Mouse (Mus musculus) gastrocnemius, postnatal 36 days (tissue): ENCODE results near the gene Tfe3. TPM values are rescaled to one million over a fixed set of nuclear protein-coding genes. Genes with fewer than 3 reads are reported as not detected.
"Not testable (repeated sequence)": the region's sequence is repeated elsewhere in the genome, so short reads cannot be mapped to it uniquely, and the experiment has no call there.

Source experiments
- DNase-seq, 2 experiments: peaks; one replicate each; pipeline ENCODE4 v3.0.0; 2022
- intact Hi-C: fragments of 180-260 bp; cut with DNase I; formaldehyde crosslinking; loops from one replicate; pipeline ENCODE4 v1.15.1; 2025
- total RNA-seq, 2 experiments: library from RNA; stranded (reverse); gene quantifications; 2 replicates each; pipeline ENCODE4 v1.2.3; 2021

Gene Tfe3
- total RNA-seq, 2 experiments from 2014 or later, result 8.0 to 8.1 TPM

DNA sequence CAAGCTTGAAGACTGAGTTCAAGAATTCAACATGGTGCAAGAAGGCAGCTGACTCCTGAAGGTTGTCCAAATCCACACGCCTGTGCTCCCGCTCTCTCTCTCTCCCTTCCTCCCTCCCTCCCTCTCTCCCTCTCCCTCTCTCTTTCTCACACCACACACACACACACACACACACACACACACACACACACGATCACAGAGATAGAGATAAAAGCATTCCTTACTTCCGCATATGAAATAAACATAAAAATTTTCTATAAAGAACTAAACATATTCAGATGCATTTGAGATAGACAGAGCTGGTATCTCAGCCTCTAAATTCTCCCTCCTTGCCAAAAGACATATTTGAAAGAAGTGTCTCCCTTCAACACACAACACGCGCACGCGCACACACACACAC lies 16.9 kb upstream of the Tfe3 start:
- intact Hi-C loops, result no loop called here
- DNase-seq, result no peak

DNA sequence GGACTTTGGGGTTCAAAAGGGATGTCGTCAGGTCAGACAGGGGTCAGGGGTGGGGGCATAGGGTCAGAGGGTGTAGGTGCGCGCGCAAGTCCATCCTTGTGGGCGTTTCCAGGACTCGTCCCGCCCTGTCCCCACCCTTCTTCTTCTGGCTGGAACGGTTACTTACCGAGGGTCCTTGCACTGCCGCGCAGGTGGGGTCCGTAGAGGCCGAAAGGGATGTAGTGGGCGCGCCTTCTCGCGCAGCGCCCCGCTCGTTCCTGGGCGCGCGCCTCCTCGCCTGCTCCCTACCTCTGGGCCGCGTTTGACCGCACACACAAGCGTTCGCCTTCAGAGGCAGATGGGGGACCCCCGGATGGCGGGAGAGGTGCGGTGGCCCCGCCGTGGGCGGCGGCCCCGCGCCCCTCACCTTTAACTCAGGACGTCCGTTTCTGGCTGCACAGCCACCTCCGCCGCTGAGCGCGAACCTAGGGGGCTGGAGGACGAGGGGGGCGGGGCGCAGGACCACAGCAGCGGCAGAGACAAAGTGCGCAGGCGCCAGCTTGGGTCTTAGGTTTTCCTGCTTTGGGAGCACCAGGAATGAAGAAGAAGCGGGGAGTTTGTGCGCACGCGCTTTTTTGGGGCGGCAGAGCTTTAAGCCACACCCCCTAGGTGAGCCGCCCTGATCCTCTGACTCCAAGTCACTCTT lies 11.8 kb upstream of the Tfe3 start, which contains the start of gene Ccdc120:
TSS of gene Ccdc120 (minus strand) at position 474 of the 685 bp plus-strand sequence.
- intact Hi-C loops, result no loop called here
- DNase-seq, result peak in 1 of 2 experiments; percentile 42

DNA sequence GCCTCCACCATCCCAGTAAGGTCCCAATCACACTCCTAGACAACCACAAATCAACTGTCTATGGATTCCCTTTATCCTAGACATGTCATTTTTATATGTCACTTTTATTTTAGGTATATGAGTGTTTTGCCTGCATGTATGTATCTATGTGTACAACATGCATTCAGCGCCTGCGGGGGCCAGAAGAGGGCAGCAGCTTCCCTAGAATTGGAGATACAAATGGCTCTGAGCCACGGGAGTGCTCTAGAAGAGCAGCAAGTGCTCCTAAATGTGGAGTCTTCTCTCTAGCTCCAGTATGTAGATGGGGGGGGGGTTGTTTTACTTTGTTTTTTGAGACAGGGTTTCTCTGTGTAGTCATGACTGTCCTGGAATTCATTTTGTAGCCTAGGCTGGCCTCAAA lies 8.7 kb upstream of the Tfe3 start:
- DNase-seq, intact Hi-C loops: not testable (repeated sequence)

DNA sequence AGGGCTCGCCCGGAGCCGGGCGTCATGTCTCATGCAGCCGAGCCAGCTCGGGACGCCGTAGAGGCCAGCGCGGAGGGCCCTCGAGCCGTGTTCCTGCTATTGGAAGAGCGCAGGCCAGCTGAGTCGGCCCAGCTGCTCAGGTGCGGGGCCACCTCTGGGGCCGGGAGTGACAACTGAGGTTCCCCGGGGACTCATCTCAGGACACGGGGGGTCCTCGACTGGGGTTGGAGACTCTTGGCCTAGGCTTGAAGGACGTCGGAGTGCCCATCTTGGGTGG lies 499 bp downstream of the Tfe3 start:
- intact Hi-C loops, result no loop called here
- no peak for DNase-seq

DNA sequence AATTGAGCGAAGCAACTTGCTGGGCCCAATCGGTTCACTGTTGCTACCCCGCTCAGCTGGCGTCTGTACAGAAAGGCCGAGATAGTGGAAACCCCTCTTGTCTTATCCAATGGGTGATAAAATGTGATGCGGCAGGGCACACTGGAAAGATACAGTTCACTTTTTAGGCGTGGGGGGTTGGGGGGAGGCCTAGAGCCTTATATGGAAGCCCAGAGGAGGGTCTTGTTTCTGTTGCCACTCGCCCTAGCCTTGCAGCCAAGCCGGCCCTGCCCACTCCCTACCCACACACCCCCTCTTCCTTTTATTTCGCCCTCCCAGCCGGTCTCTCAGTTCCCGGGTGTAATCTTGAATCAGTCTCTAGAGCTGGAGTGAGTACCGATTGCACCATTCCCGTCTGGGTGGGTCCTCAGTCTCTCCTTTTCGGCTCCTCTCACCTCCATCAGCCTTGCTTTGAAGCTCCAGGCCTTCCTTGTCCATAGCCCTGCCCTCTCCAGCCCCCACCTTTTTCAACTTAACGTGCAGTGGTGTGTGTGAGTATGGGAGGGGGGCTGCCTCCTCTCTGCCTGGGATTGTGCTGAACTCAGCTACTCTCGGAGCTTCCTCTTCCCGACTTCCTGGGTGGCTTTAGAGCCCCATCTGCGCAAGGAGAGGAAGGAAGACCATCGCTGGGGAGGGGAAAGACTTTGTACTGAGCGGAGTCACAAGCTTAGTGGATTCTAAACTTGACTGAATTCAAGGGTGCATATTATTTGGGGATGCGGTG lies 1.5 kb downstream of the Tfe3 start:
- intact Hi-C loops, result no loop called here
- no peak for DNase-seq

DNA sequence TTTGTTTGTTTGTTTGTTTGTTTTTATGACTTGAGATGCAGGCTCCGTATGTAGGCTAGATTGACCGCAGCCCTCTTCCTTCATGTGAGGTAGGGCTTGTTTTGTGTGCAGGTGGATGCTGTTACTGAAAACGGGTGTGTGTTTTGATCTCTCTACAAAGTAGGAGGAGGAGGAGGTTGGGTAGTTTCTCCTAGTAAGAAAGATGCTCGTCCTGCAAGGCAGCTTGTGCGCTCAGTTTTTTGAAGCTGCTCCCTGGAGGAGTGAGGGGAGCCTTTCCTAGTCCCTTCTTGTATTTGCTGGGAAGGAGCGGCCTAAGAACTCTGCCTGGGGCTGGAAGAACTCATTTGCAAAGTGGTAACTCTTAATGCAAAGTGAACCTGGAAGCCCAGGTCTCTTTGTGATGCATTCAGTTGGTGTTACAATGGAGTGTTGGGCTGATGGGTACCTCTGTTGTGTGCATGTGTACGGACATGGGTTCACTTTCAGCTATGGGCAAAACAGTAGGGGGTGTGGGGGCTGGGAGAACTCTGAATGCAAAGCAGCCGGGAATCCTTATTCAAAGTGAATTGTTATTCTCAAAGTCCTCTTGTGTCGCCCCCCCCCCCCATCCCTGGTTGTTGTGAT lies 2.4 kb downstream of the Tfe3 start:
- intact Hi-C loops, result no loop called here
- no peak for DNase-seq

DNA sequence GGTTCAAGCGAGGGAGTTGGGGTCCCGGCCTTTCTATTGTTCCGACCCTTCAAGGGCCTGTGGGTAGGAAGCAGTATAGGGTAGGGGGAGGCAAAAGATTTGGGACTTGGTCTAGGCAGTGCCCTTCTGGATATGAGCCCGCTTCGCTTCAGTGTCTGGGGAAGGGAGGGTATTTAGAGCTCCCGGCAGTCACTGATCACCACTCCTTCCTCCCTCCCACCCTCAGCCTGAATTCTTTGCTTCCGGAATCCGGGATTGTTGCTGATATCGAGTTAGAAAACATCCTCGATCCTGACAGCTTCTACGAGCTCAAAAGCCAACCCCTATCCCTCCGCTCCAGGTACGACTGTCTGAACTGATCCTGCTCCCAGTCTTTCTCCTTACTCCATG lies 2.9 kb downstream of the Tfe3 start:
- intact Hi-C loops, result no loop called here
- no peak for DNase-seq

DNA sequence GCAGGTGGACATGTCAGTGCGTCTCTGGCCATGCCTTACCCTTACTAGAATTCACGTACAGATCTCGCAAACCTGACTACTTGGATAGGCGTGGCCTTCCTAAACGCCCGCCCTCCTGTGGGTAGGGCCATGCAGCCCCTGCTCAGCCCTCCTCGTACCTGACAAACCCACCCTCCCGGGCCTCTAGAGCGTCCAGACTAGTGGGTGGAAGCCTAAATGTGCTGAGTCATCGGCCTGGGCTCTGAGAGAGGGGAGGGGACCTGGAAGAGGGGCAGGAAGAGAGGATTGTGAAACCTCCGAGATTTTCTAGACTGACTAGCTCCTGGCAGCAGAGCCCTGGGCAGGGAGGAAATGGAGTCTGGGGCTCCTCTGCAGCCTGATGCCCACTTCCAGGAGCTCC lies 3.4 kb downstream of the Tfe3 start:
- intact Hi-C loops, result no loop called here
- DNase-seq, result peak; percentile 9 to 25

DNA sequence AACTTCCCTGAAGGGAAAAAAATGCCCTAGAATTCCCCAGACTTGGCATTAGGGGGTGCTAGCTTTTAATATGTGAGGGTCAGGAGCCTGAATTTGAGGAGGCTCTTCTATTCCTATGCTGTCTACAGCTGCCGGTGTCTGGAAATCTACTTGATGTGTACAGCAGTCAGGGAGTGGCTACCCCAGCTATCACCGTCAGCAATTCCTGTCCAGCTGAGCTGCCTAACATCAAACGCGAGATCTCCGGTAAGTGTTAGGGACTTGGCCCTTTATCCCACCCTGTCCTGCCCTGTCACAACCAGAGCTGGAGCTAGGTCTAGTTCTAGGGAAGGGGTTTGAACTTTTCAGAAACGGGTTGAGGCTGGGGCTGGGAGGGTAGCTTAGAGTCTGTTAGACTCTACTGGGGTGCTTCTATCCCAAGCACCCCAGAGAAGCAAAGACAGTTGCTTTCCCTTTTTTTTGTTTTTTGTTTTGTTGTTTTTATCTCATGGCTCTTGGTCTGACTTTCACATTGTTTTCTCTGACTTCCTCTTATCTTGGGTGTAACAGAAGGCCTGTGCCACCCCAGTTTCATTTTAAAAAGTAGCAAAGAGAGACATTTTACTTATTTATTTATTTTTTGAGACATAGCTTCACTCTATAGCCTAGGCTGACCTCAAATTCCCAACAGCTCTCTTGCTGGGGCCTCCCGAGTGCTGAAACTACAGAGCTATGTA lies 7.1 kb downstream of the Tfe3 start:
- intact Hi-C loops, result loop anchor here (5.0 kb wide), 1 partner anchor 32 kb away; no protein-coding TSS in a partner anchor

DNA sequence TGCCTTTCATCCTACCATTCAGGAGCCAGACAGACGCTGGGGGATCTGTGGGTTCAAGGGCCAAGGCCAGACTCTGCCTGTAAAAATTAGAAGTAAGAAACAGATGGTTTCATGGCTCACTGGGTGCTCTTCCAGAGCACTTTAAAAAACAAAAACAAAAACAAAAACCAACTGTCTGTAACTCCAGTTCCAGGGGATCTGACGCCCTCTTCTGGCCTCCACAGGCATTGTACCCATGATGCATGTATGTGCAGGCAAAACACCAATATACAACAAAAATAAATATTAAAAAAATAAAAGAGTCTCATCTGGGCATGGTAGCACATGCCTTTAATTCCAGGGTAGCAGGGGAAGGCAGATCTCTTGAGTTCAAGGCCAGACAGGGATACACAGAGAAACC lies 10.4 kb downstream of the Tfe3 start:
- intact Hi-C loops, result loop anchor here (5.0 kb wide), 1 partner anchor 35 kb away; no protein-coding TSS in a partner anchor
- no peak for DNase-seq

More for the DNA sequence above, 7.1 kb downstream of the Tfe3 start:
- DNase-seq, result no peak

DNA sequence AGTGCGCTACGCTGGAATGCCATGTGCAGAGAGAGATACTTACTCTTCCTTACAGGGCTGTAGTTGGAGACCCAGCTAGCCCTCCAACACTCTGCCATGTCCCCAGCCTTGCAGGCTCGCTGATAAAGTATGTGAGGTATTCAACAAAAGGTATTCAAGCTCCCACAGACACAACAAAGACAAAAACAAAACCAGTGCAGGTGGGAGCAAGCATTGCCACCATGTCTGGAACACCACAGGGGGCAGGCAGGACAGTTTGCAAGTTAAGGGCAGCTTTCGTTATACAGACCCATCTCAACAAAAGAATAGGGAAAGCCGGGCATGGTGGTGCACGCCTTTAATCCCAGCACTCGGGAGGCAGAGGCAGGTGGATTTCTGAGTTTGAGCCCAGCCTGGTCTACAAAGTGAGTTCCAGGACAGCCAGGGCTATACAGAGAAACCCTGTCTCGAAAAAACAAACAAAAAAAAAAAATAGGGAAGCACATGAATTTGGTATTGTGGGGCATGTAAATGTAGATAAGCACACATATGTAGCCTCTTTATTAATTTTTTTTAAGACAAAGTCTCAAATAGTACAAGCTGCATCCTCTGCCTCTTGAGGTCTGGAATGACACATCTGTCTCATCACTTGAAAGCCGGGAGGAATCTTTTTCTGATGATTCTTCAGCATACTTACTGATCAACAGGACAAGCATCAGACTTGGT lies 13.3 kb downstream of the Tfe3 start:
- DNase-seq, result no peak
- intact Hi-C loops, result no loop called here

DNA sequence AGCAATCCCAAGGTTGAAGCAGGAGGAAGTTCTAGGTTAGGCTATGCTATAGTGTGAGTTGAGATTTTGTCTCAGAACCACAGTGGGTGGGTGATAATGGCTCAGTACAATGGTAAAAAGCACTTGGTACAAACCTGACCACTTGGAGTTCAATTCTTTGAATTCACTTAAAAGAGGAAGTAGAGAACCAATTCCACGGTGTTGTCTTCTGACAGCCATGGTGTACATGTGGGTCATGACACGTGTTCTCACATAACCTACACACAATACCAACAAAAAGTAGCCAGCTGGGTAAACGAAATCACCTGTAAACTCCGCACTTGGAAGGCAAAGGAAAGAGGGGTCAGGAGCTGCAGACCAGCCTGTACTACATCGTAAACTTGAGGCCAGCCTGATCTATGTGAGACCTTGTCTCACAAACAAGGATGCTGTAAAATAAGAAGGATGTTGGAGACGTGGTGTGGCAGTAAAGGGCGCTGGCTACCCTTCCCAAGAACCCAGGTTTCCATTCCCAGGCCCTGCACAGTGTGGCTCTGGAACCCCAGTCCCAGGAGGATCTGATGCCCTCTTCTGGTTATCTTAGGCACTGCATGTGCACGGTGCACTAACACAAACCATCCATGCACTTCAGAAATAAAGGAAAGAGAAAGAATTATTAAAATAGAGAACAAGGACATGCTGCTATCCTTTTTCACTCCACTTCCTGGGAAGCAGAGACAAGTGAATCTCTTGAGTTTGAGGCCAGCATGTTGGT lies 14.1 kb downstream of the Tfe3 start:
- intact Hi-C loops, result no loop called here

DNA sequence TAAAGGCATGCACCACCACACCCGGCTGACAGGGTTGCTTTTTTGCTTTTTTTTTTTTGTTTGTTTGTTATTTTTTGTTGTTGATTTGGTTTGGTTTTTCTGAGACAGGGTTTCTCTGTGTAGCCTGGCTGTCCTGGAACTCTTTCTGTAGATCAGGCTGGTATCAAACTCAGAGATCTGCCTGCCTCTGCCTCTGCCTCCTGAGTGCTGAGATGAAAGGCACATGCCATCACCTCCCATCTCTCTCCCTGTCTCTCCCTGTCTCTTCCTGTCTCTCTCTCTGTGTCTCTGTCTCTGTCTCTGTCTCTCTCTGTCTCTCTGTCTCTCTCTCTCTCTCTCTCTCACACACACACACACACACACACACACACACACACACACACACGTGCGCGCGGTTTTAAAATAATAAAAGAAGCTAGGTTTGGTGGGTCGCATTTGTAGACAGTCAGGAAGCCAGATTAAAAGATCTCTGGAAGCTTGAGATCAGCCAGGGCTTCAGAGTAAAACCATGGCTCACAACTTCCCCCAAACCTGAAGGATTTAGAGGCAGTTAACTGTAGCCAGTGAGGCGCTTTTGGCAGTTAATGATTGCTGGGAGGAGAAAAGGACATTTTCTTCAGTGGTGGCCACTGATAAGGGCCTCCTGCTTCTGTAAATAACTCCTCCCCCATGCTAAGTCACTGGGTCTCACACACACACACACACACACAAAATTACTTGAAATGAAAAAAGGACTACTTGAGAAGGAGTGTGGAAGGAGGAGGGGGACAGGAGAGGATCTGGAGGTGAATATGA lies 16.3 kb downstream of the Tfe3 start:
- intact Hi-C loops, result no loop called here
- no peak for DNase-seq

More for the DNA sequence above, 14.1 kb downstream of the Tfe3 start:
- DNase-seq, result peak in 1 of 2 experiments; percentile 45

DNA sequence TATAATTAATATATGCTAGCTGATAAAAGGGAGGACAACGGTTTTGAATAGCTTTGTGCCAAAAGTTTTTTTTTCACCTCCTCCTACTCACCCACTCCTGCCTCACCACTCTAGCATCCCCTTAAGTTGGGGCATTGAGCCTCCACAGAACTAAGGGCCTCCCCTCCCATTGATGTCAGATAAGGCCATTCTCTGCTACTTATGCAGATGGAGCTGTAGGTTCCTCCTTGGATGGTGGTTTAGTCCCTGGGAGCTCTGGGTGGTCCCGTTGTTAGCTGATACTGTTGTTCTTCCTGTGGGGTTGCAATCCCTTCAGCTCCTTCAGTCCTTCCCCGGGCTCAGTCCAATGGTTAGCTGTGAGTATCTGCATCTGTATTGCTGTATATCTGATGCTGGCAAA lies 16.9 kb downstream of the Tfe3 start:
- intact Hi-C loops, result no loop called here
- no peak for DNase-seq

DNA sequence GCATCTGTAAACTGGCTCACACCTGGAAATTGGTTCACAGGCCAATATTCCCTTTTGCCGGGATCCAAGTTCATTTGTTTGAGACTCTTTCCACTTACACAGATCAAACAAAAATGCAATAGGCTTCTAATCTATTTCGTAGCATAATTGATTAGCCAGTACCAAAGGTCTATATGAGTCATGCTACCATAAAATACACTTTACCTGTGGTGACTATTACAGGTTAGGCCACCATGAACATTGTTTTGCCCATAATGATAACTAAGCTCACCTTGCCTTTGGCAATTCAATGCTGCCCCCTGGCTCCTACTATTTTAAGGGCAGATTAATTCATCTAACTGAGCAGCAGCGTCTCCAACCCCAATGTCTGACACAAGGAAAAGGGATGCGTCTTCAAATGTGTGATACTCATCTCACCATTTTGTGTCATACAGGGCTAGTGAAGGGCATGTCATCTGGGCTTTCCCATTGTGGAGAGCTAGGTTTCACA lies 20.3 kb downstream of the Tfe3 start:
- intact Hi-C loops, result no loop called here
- no peak for DNase-seq

DNA sequence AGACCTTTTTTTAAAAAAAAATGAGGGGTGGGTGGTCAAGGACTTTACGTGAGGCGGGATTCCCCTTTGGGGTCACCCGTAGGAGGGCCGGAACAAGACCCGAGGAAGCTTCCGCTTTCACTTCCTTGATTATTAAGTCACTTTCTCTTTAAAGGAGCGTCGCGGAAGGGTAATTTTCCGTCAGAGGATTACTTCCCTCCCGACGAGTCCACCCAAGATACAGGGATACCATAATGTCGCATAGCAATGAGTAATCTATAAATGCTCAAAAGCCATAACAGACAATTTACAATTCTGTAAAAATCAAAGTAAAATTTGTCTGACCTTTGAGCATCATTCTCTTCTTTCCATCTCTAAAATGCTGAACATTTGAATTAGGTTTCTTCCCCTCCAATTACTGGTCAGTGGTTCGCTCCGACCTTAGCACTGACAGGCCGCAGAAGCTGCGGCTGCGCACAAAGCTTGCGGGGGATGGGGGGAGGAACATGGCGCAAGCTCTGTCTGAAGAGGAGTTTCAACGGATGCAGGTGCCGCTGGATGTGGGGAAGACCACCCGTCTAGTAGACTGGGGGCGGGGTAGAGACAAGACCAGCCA lies 27.3 kb downstream of the Tfe3 start, which contains the start of gene Gripap1:
TSS of gene Gripap1 (plus strand) at position 224 of the 595 bp plus-strand sequence.
- peak; percentile 42 to 65 for DNase-seq
- intact Hi-C loops, result no loop called here

DNA sequence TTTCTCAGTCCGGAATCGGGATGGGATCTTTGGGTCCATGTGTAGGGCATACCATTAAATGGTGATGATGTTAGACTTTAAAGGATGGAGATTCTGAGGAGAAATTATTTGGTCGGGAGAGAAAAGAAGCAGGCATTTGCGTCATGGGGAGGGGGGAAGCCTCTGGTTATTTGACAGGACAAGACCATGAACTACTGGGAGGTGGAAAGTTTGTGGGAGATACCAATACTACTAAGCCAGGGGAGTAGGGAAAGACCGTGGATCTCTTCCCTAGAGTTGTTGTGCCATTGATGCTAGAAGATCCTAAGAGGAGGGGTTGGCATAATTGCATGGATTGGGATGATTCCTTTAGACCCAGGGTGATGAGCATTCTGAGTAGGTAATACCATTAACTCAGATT lies 27.9 kb downstream of the Tfe3 start:
- intact Hi-C loops, result no loop called here

DNA sequence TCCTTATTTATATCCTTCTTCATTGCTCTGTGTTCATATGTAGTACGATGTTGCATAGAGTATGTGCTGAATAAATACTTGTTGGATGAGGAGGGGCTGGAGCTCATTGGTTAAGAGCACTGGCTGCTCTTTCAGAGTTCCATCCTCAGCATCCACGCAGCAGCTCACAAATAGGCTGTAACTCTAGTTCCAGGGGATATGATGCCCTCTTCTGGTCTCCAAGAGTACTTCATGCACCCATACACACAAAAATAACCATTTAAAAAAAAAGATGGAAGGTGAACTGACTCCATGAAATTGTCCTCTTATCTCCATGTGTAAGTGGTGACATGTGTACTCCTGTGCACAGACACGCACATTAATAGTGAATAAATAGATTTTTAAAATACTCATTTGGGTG lies 31.0 kb downstream of the Tfe3 start:
- DNase-seq, result no peak
- intact Hi-C loops, result no loop called here

More for the DNA sequence above, 27.9 kb downstream of the Tfe3 start:
- no peak for DNase-seq
